Mouse (Mus musculus) lung, postnatal 36 days (tissue): Measurements from ENCODE around the gene Kif2a.
A peak's percentile ranks its signal among the peaks of the same experiment; 100 is the strongest.
"Not testable (repeated sequence)": the region's sequence is repeated elsewhere in the genome, so short reads cannot be mapped to it uniquely, and the experiment has no call there.

Source experiments
- DNase-seq: peaks from one replicate; pipeline ENCODE4 v3.0.0; 2022; ENCODE audit warnings: mixed read lengths

Gene Kif2a

GRCm38 (mm10) chr13:107019443-107019842 lies 2.5 kb downstream of the Kif2a start:
- no peak for DNase-seq

GRCm38 (mm10) chr13:107013926-107014325 lies 8.0 kb downstream of the Kif2a start:
- DNase-seq = no peak

GRCm38 (mm10) chr13:107011618-107012017 lies 10.3 kb downstream of the Kif2a start:
- no peak for DNase-seq

- no peak for DNase-seq
These were observed 13.8 kb downstream of the Kif2a start for GRCm38 (mm10) chr13:107008174-107008573.

GRCm38 (mm10) chr13:107003211-107003610 lies 18.7 kb downstream of the Kif2a start:
- no peak for DNase-seq

- peak; percentile 61 for DNase-seq
These were observed 23.3 kb downstream of the Kif2a start for GRCm38 (mm10) chr13:106998671-106999070.

GRCm38 (mm10) chr13:106998026-106998425 lies 23.9 kb downstream of the Kif2a start:
- DNase-seq = no peak

GRCm38 (mm10) chr13:106997557-106997956 lies 24.4 kb downstream of the Kif2a start:
- not testable (repeated sequence) for DNase-seq

GRCm38 (mm10) chr13:106996891-106997290 lies 25.0 kb downstream of the Kif2a start:
- DNase-seq = no peak

GRCm38 (mm10) chr13:106961496-106961895 lies 60.4 kb downstream of the Kif2a start:
- no peak for DNase-seq

- DNase-seq = no peak
These were observed 61.4 kb downstream of the Kif2a start for GRCm38 (mm10) chr13:106960557-106960956.

- DNase-seq = no peak
These were observed 63.6 kb downstream of the Kif2a start for GRCm38 (mm10) chr13:106958286-106958685.

GRCm38 (mm10) chr13:106957554-106957953 lies 64.4 kb downstream of the Kif2a start:
- DNase-seq = no peak

GRCm38 (mm10) chr13:106954880-106955279 lies 67.0 kb downstream of the Kif2a start:
- no peak for DNase-seq

GRCm38 (mm10) chr13:106947583-106947982 lies 74.3 kb downstream of the Kif2a start:
- DNase-seq = no peak

GRCm38 (mm10) chr13:106946594-106947540 lies 75.1 kb downstream of the Kif2a start, which contains the start of gene Dimt1:
Gene Dimt1, plus strand, starts transcription at chr13:106947127.
- peak; percentile 98 for DNase-seq

GRCm38 (mm10) chr13:106945518-106945917 lies 76.4 kb downstream of the Kif2a start:
- DNase-seq = no peak

- no peak for DNase-seq
These were observed 79.2 kb downstream of the Kif2a start for GRCm38 (mm10) chr13:106942721-106943120.

GRCm38 (mm10) chr13:106941211-106941976 lies 80.5 kb downstream of the Kif2a start:
- DNase-seq = peak; percentile 19

- DNase-seq = no peak
These were observed 84.8 kb downstream of the Kif2a start for GRCm38 (mm10) chr13:106937138-106937472.

- peak; percentile 94 for DNase-seq
These were observed 85.4 kb downstream of the Kif2a start, which contains the start of gene Ipo11 for GRCm38 (mm10) chr13:106936256-106937137. Gene Ipo11, minus strand, starts transcription at chr13:106936958.

- no peak for DNase-seq
These were observed 86.1 kb downstream of the Kif2a start for GRCm38 (mm10) chr13:106935871-106936255.

GRCm38 (mm10) chr13:106929201-106929600 lies 92.7 kb downstream of the Kif2a start:
- peak; percentile 28 for DNase-seq
